Mouse (Mus musculus): ENCODE results near the gene Atp6v1c2. TPM values are rescaled to one million over a fixed set of nuclear protein-coding genes. Genes with fewer than 3 reads are reported as not detected.

Atp6v1c2 gene
- not detected for total RNA-seq (2023)

GRCm38 (mm10) chr12:17329259-17329658 is at the start of gene Atp6v1c2:
Atp6v1c2 (minus strand) TSS chr12:17329359.

GRCm38 (mm10) chr12:17348048-17349036 is 19.2 kb upstream of the Atp6v1c2 start, which contains the start of gene Nol10:
Nol10 (plus strand) TSS chr12:17348458.

GRCm38 (mm10) chr12:17265971-17266672 is 63.0 kb downstream of the Atp6v1c2 start, which contains the start of gene Pdia6:
Pdia6 (plus strand) TSS chr12:17266545.

Other genes with a start within 250 kb of the Atp6v1c2 start
- gene Kcnf1, start 152.5 kb downstream of the Atp6v1c2 start, total RNA-seq (2023): not detected
- gene Pdia6, start 62.8 kb downstream of the Atp6v1c2 start, total RNA-seq (2023): 80.3 TPM
- gene Nol10, start 19.1 kb upstream of the Atp6v1c2 start, total RNA-seq (2023): 20.0 TPM
- gene Odc1, start 215.4 kb upstream of the Atp6v1c2 start, total RNA-seq (2023): 525 TPM